Mouse (Mus musculus): ENCODE data around the gene 1700034J05Rik. TPM values are rescaled to one million over a fixed set of nuclear protein-coding genes. Genes with fewer than 3 reads are reported as not detected.

1700034J05Rik gene
- polyA plus RNA-seq, 1 experiment, result 0.02 TPM

DNA sequence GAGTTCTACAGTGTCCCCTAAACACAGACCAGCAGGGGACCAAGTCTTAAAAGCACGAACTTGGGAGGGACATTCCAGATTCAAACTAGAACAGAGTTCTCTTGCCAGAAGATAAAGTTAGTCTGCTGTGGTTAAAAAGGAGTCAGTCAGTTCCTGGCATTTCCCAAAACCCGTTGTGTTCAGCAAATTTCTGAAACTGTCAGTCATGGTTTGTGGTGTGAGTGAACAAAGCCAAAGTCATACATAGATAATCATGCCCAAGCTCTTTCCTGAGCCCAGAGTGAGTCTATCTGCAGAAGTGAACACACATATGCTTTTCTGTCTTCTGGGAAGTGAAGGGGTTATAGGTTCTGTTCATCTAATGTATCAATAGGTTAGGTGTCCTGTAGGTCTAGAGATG, 45.4 kb downstream of the 1700034J05Rik start:
- Histone ChIP-seq H3K4me2 (ENCODE audit: low read depth) (peak overlapping the region; percentile 74), H3ac (ENCODE audit: control insufficient read depth, insufficient read length) (no peak overlapping the region), H3K27me3 (ENCODE audit: control insufficient read depth, insufficient read depth, insufficient read length) (no peaks in the 10 kb centered on the region), H3K79me2 (ENCODE audit: control insufficient read depth, insufficient read depth) (peaks cover 75% of the 10 kb centered on the region), H3K36me3 (ENCODE audit: control insufficient read depth, insufficient read depth) (no peaks in the 10 kb centered on the region), H3K4me3 (no peak overlapping the region)
- TF ChIP-seq MYOD1 (IDR thresholded peaks at IDR 0.05; ENCODE audit: control insufficient read depth in 1 of 3, insufficient read length in 2 of 3, low read depth in 2 of 3) (no peak), REST (IDR thresholded peaks at IDR 0.05; ENCODE audit: insufficient read depth, insufficient read length) (no peak), TCF12 (IDR thresholded peaks at IDR 0.05; ENCODE audit: insufficient read depth, poor library complexity, severe bottlenecking) (no peak), CEBPB (IDR thresholded peaks at IDR 0.05; ENCODE audit: insufficient read depth, poor library complexity, severe bottlenecking) (no peak), USF1 (IDR thresholded peaks at IDR 0.05; ENCODE audit: low read depth) (no peak), SRF (IDR thresholded peaks at IDR 0.05; ENCODE audit: control insufficient read depth, insufficient read length, low read depth) (no peak), MYOG (IDR thresholded peaks at IDR 0.05; ENCODE audit: control insufficient read depth in 1 of 3, insufficient read depth in 1 of 3, insufficient read length in 2 of 3, low read depth in 2 of 3) (no peak), POLR2AphosphoS2 (IDR thresholded peaks at IDR 0.05; ENCODE audit: insufficient read length, low read depth) (no peak), E2F4 (IDR thresholded peaks at IDR 0.05; ENCODE audit: insufficient read depth) (no peak), MAX (IDR thresholded peaks at IDR 0.05; ENCODE audit: low read depth) (no peak)

GRCm38 (mm10) chr6:146907795-146908190, 46.4 kb downstream of the 1700034J05Rik start:
- H3K4me2 ChIP-seq (ENCODE audit: low read depth), result peak overlapping the region; percentile 74
- no peaks in the 10 kb centered on the region for H3K36me3 ChIP-seq (ENCODE audit: control insufficient read depth, insufficient read depth)
- TF ChIP-seq CEBPB (IDR thresholded peaks at IDR 0.05; ENCODE audit: insufficient read depth, poor library complexity, severe bottlenecking) (no peak), SRF (IDR thresholded peaks at IDR 0.05; ENCODE audit: control insufficient read depth, insufficient read length, low read depth) (no peak), POLR2A (IDR thresholded peaks at IDR 0.05; ENCODE audit: insufficient read length, low read depth) (no peak), TCF3 (IDR thresholded peaks at IDR 0.05; ENCODE audit: insufficient read length, low read depth) (no peak), REST (IDR thresholded peaks at IDR 0.05; ENCODE audit: insufficient read depth, insufficient read length) (no peak), POLR2AphosphoS2 (IDR thresholded peaks at IDR 0.05; ENCODE audit: insufficient read length, low read depth) (no peak), MAX (IDR thresholded peaks at IDR 0.05; ENCODE audit: low read depth) (no peak), MYOG (IDR thresholded peaks at IDR 0.05; ENCODE audit: control insufficient read depth in 1 of 3, insufficient read depth in 1 of 3, insufficient read length in 2 of 3, low read depth in 2 of 3) (no peak), USF1 (IDR thresholded peaks at IDR 0.05; ENCODE audit: low read depth) (no peak), TCF12 (IDR thresholded peaks at IDR 0.05; ENCODE audit: insufficient read depth, poor library complexity, severe bottlenecking) (no peak)
- H3K4me3 ChIP-seq, result no peak overlapping the region
- no peak overlapping the region for H3ac ChIP-seq (ENCODE audit: control insufficient read depth, insufficient read length)
- H3K79me2 ChIP-seq (ENCODE audit: control insufficient read depth, insufficient read depth), result peaks cover 76% of the 10 kb centered on the region
- no peaks in the 10 kb centered on the region for H3K27me3 ChIP-seq (ENCODE audit: control insufficient read depth, insufficient read depth, insufficient read length)

DNA sequence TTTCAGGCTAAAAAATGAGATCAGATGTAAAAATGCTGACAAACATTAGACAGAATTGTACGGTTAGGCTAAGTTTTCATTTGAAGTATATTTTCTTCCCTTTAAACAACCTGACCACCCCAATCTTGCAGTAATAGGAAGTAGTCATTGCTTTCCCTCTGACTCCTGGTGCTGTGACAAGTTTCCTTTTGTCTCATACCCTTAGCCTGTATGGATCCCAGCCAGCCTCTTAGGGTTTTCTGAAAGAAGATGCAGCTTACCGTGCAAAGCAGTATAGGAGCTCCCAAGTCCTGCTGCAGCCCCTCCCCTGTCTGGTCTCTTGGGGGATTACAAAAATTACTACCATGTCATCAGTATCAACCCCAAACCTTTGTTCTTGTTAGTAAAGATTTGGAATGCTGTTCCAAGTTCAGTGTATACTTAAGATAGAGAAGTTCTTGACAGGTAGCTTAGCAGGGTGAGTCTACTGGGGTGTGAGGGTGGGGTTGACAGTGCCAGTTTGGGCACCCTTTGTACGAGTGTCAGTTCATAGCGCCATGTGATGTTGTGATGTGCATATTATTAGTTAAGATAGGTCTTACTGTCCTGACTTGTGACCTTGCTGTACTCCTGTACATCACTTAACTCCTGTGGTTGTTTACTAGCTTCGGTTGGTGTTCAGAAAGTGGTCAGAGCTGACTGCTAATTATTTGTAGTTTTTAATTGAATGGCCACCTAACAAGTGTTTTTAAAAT, 47.0 kb downstream of the 1700034J05Rik start:
- Histone ChIP-seq H3K79me2 (ENCODE audit: control insufficient read depth, insufficient read depth) (peaks cover 76% of the 10 kb centered on the region), H3K4me3 (no peak overlapping the region), H3ac (ENCODE audit: control insufficient read depth, insufficient read length) (no peak overlapping the region), H3K27me3 (ENCODE audit: control insufficient read depth, insufficient read depth, insufficient read length) (no peaks in the 10 kb centered on the region), H3K36me3 (ENCODE audit: control insufficient read depth, insufficient read depth) (no peaks in the 10 kb centered on the region), H3K4me2 (ENCODE audit: low read depth) (peak overlapping the region; percentile 54)
- TF ChIP-seq E2F4 (IDR thresholded peaks at IDR 0.05; ENCODE audit: insufficient read depth), result no peak
- no peak for TF ChIP-seq CEBPB (IDR thresholded peaks at IDR 0.05; ENCODE audit: insufficient read depth, poor library complexity, severe bottlenecking)
- TF ChIP-seq MYOD1 (IDR thresholded peaks at IDR 0.05; ENCODE audit: control insufficient read depth in 1 of 3, insufficient read length in 2 of 3, low read depth in 2 of 3), result no peak
- no peak for TF ChIP-seq POLR2A (IDR thresholded peaks at IDR 0.05; ENCODE audit: insufficient read length, low read depth)
- TF ChIP-seq POLR2AphosphoS2 (IDR thresholded peaks at IDR 0.05; ENCODE audit: insufficient read length, low read depth), result no peak
- no peak for TF ChIP-seq TCF12 (IDR thresholded peaks at IDR 0.05; ENCODE audit: insufficient read depth, poor library complexity, severe bottlenecking)
- TF ChIP-seq MYOG (IDR thresholded peaks at IDR 0.05; ENCODE audit: control insufficient read depth in 1 of 3, insufficient read depth in 1 of 3, insufficient read length in 2 of 3, low read depth in 2 of 3), result no peak
- no peak for TF ChIP-seq TCF3 (IDR thresholded peaks at IDR 0.05; ENCODE audit: insufficient read length, low read depth)
- no peak for TF ChIP-seq MAX (IDR thresholded peaks at IDR 0.05; ENCODE audit: low read depth)
- TF ChIP-seq SRF (IDR thresholded peaks at IDR 0.05; ENCODE audit: control insufficient read depth, insufficient read length, low read depth), result no peak

DNA sequence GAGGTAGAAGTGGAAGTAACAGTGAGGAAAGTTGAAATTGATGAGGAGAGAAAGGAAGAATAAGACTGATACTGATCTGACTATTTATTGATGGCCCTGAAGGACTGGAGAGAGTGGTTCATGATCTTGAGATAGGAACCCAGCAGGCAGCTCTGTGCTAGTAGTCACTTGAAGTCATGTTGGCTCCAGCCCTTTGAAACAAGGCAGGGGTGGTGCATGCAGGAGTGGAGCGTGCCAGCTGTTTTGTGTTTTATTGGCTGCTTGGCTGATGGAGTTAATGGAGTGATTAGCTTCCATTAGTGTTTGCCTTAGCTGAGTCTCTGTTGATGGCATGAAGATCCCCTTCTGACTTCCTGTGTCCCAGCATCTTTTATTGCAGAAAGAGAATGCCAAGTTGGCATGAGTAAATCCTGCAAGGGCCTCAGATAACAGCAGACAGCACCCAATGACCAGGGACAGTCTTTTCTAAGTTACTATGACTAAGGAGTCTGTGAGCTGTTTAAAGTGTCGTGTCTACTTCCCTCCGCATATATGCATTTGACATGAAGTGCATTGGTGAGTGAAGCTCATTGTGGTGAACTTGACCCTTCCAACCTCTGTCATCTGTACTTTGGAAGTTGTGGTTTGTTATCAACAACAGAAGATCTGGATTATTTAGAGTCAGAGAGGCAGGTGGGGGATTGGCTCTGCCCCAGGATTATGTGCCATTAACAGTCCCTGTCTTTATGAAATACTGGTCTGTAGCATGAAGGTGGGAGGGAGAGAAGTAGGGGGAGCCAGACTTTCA, 48.0 kb downstream of the 1700034J05Rik start:
- Histone ChIP-seq H3K79me2 (ENCODE audit: control insufficient read depth, insufficient read depth) (peaks cover 76% of the 10 kb centered on the region), H3K27me3 (ENCODE audit: control insufficient read depth, insufficient read depth, insufficient read length) (no peaks in the 10 kb centered on the region), H3K4me3 (no peak overlapping the region), H3K4me2 (ENCODE audit: low read depth) (peak overlapping the region; percentile 54), H3ac (ENCODE audit: control insufficient read depth, insufficient read length) (no peak overlapping the region), H3K36me3 (ENCODE audit: control insufficient read depth, insufficient read depth) (peaks cover 5% of the 10 kb centered on the region)
- TF ChIP-seq POLR2A (IDR thresholded peaks at IDR 0.05; ENCODE audit: insufficient read length, low read depth), result no peak
- TF ChIP-seq E2F4 (IDR thresholded peaks at IDR 0.05; ENCODE audit: insufficient read depth), result no peak
- no peak for TF ChIP-seq SRF (IDR thresholded peaks at IDR 0.05; ENCODE audit: control insufficient read depth, insufficient read length, low read depth)
- TF ChIP-seq REST (IDR thresholded peaks at IDR 0.05; ENCODE audit: insufficient read depth, insufficient read length), result no peak
- no peak for TF ChIP-seq CEBPB (IDR thresholded peaks at IDR 0.05; ENCODE audit: insufficient read depth, poor library complexity, severe bottlenecking)
- TF ChIP-seq POLR2AphosphoS2 (IDR thresholded peaks at IDR 0.05; ENCODE audit: insufficient read length, low read depth), result no peak
- no peak for TF ChIP-seq USF1 (IDR thresholded peaks at IDR 0.05; ENCODE audit: low read depth)
- peak in 1 of 3 experiments; percentile 52 for TF ChIP-seq MYOD1 (IDR thresholded peaks at IDR 0.05; ENCODE audit: control insufficient read depth in 1 of 3, insufficient read length in 2 of 3, low read depth in 2 of 3)
